8 mouse cellular contexts compared by ENCODE assay signal in genomic region chr2:159755541-159756011, GRCm38 (mm10).
DNase-seq lines count a peak whose midpoint lies in the region; ATAC-seq and TF ChIP-seq lines count a peak whose summit lies in the region.

No protein-coding gene starts in this region.

- no peak overlapping the region for H3K27ac ChIP-seq in forebrain, postnatal 0 days (ENCODE audit: low read depth, low read length)
- no peak overlapping the region for H3K27ac ChIP-seq in stomach, embryonic 16.5 days (ENCODE audit: low read length)

- peak; percentile 17 for DNase-seq in urinary bladder, postnatal 14 days (ENCODE audit: low spot score)
- no peak for DNase-seq in urinary bladder, postnatal 10 days (ENCODE audit: low spot score)
- peak; percentile 65 for DNase-seq in forebrain, postnatal 0 days
- DNase-seq in layer of hippocampus, adult 11-12 months (ENCODE audit: low spot score), result peak; percentile 13
- DNase-seq in lung, postnatal 25 days (ENCODE audit: low spot score), result peak; percentile 34

- 36% methylated on average over 7 of the region's 7 CpGs for WGBS in forebrain, postnatal 0 days
- WGBS in stomach, embryonic 16.5 days, result 40% methylated on average over 7 of the region's 7 CpGs

- H3K4me2 ChIP-seq in forebrain, postnatal 0 days (ENCODE audit: low read depth), result no peak overlapping the region
- H3K4me2 ChIP-seq in stomach, embryonic 16.5 days (ENCODE audit: low read depth, low read length), result no peak overlapping the region

- no peaks in the 10 kb centered on the region for H3K36me3 ChIP-seq in forebrain, postnatal 0 days (ENCODE audit: insufficient read depth)
- no peaks in the 10 kb centered on the region for H3K36me3 ChIP-seq in stomach, embryonic 16.5 days (ENCODE audit: control insufficient read depth, insufficient read depth, low read length)

- no peaks in the 10 kb centered on the region for H3K27me3 ChIP-seq in forebrain, postnatal 0 days (ENCODE audit: insufficient read depth, low read length)
- H3K27me3 ChIP-seq in stomach, embryonic 16.5 days (ENCODE audit: control insufficient read depth, insufficient read depth, low read length), result no peaks in the 10 kb centered on the region

- no peak overlapping the region for H3K9ac ChIP-seq in forebrain, postnatal 0 days
- H3K9ac ChIP-seq in stomach, embryonic 16.5 days (ENCODE audit: low read length), result no peak overlapping the region

- no peaks in the 10 kb centered on the region for H3K4me1 ChIP-seq in forebrain, postnatal 0 days (ENCODE audit: insufficient read depth)
- H3K4me1 ChIP-seq in stomach, embryonic 16.5 days (ENCODE audit: control insufficient read depth, insufficient read depth, low read length), result no peaks in the 10 kb centered on the region

- H3K9me3 ChIP-seq in forebrain, postnatal 0 days (ENCODE audit: low read length), result no peaks in the 10 kb centered on the region
- H3K9me3 ChIP-seq in stomach, embryonic 16.5 days (replicated peaks; ENCODE audit: control insufficient read depth, low read length), result no peaks in the 10 kb centered on the region

- no peak overlapping the region for H3K4me3 ChIP-seq in forebrain, postnatal 0 days (ENCODE audit: low read depth, low read length)
- H3K4me3 ChIP-seq in stomach, embryonic 16.5 days (replicated peaks; ENCODE audit: low read length), result no peak overlapping the region

- TF ChIP-seq CTCF in forebrain, postnatal 0 days (IDR thresholded peaks at IDR 0.05; ENCODE audit: low read depth), result no peak

- peak; percentile 92 for ATAC-seq in forebrain, postnatal 0 days
- peak; percentile 71; the same call in 1 of the 2 replicates for ATAC-seq in stomach, embryonic 16.5 days (ENCODE audit: insufficient read depth, low FRiP score)
- no peak for ATAC-seq in megakaryocyte progenitor cell, adult 5-6 weeks (replicated peaks; ENCODE audit: poor library complexity)
- no peak for ATAC-seq in megakaryocyte, adult 5-6 weeks (ENCODE audit: poor library complexity, severe bottlenecking)

Comparison
In these comparisons a context has a peak if more than half of its experiments do, and no peak if none do; other contexts are left out.
1. ATAC-seq: peak in forebrain, postnatal 0 days (single experiment) and stomach, embryonic 16.5 days (single experiment); none in megakaryocyte progenitor cell, adult 5-6 weeks (single experiment) and megakaryocyte, adult 5-6 weeks (single experiment).